10 mouse cellular contexts compared by ENCODE assay signal in genomic region chr4:71953441-71953840, GRCm38 (mm10).
"Had no signal": no experiment of that assay in that cellular context is flagged by ENCODE, and none has a peak within 500 bp of the region (broad histone marks: within the 10 kb centered on the region; RNA-seq: fewer than 3 reads in every experiment).

No protein-coding gene starts in this region.

- DNase-seq: kidney, adult 2 months; kidney, postnatal 25 days; layer of hippocampus, adult 9-11 months; liver, postnatal 0 days; lung, postnatal 10 days; lung, postnatal 36 days; retina, postnatal 1 day; right cerebral cortex, postnatal 14 days; right cerebral cortex, postnatal 4 days; thymus, postnatal 25 days had no signal
